Mouse (Mus musculus) heart, adult 9 months (tissue): ENCODE measurements around the gene Sema3b.
"Not testable (repeated sequence)": the region's sequence is repeated elsewhere in the genome, so short reads cannot be mapped to it uniquely, and the experiment has no call there.

Experiments
- DNase-seq, 2 experiments: peaks; one replicate each; pipeline ENCODE4 v3.0.0; 2022; ENCODE audit warnings: low spot score in 2 of 2

Sema3b gene

DNA sequence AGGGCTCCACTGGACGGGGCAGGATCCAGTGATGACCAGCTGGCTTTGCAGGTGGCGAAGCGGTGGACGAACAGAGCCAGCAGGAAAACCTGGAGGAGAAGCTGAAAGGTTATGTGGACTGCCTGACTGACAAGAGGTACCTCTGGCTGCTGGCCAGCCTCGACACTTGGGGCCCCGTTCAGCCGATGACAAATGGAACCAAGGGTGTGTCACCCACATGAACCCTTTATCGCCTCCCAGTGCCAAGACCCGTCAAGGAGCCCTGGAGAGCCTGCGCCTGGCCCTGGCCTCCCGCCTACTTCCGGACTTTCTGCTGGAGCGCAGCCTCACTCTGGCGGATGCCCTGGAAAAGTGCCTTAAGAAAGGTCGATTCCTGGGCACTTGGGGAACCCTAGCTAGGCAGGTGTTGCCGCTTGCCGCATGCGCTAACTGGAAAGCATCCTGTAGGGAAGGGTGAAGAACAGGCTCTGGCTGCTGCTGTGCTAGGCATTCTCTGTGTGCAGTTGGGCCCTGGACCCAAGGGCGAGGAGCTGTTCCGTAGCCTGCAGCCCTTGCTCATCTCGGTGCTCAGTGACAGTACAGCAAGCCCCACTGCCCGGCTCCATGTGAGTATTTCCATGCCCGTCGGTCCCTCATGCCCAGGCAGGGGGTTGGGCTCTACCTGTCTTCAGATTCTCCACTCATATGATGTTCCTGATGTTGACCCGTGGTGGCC, 18.8 kb downstream of the Sema3b start:
- peak; percentile 58 to 62 for DNase-seq

DNA sequence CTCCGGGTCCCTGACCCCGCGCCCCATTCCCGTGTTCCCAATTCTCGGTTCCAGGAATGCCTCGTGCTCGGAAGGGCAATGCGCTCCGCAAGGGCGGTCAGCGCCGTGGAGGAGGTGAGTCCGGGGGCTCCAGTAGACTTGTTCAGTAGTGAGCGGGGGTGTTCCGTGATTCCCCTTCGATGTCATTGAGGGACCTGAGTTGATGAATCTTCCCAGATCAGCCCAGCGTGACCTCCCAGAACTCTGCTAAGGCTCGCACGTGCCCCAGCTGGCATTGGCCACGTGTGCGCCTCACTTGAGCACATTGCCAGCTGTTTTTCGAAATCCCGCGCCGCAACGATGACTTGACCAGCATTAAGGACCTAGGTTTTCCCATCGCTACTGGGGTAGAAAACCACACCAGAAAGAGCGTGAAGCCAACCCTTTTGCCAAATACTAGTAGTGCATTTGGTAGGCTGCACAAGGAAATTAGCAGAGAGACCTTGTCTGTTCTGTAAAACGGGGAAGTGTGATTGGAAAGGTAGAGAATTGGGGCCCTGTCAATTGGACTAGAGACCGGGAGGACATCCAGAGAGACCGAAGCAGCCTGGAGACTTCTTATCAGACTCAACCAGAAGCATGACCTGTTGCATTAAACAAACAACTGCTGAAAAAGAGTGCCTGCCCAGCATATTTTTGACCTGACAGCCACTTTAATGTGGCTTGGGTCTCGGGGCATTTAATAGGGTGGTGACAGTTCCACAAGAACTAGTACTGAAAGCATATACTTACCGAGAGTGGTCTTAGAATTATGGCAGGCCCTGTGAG, 21.0 kb downstream of the Sema3b start:
- DNase-seq, result peak; percentile 55 to 64

DNA sequence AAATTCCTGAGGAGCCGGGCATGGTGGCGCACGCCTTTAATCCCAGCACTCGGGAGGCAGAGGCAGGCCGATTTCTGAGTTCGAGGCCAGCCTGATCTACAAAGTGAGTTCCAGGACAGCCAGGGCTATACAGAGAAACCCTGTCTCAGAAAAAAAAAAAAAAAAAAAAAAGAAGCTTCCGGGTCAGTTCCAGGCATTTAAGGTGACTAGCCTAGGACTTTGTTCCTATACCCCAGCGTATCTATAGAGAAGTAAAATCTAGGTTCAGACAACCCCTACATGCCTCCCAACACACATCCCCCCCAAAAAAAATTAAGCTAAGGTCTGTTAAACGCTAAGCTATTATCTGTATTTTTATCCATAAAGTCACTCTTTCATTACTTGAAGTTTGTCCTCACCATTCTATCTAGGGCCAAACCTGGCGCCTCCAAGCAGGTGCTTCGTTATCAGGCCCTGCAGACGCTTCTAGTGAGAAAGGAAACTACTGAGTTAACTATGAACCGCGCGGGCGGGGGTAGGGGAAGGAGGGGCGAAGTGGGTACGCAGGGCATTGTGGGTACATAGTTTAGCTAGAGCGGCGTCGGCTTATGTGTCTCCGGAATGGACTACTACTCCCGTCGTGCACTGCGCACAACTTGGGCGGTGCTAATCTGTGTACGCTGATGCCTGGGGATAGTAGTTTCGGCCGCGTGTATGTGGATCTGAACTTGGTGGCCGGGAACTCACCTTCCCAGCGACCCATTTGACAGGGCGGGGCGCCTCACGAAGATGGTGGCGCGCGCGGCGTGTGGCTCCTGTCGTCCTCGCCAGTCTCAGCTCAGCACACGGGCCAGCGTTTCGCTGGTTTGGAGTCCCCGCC, 21.8 kb downstream of the Sema3b start, which contains the start of gene Ifrd2:
TSS of gene Ifrd2 (plus strand) at position 669 of the 859 bp plus-strand sequence.
- peak; percentile 98 to 99 for DNase-seq

DNA sequence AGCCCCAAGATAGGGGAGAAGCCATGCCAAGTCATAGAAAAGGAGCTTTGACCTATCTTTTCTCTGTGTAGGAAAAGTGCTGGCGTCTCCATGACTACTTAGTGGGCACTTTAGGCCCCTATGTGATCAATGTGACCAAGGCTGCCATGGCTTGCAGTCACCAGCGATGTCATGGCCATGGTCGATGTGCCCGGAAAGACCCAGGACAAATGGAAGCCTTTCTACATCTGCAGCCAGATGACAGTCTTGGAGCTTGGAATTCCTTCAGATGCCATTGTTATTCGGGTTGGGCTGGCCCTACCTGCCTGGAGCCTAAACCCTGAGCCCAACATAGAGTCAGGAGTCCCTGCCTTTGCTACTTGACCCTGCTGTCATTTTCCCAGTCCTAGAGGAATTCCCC, 22.5 kb downstream of the Sema3b start:
- no peak for DNase-seq

DNA sequence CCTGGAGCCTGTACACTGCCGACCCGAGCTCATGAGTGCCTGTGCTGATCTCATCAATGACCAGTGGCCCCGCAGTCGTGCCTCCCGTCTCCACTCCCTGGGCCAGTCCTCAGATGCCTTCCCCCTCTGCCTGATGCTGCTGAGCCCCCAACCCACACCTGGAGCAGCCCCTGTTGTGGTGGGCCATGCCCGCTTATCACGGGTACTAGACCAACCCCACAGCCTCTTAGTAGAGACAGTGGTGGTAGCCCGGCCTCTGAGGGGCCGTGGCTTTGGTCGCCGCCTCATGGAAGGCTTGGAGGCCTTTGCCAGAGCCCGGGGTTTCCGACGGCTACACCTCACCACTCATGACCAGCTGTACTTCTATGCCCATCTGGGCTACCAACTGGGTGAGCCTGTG, 25.9 kb downstream of the Sema3b start:
- no peak for DNase-seq

DNA sequence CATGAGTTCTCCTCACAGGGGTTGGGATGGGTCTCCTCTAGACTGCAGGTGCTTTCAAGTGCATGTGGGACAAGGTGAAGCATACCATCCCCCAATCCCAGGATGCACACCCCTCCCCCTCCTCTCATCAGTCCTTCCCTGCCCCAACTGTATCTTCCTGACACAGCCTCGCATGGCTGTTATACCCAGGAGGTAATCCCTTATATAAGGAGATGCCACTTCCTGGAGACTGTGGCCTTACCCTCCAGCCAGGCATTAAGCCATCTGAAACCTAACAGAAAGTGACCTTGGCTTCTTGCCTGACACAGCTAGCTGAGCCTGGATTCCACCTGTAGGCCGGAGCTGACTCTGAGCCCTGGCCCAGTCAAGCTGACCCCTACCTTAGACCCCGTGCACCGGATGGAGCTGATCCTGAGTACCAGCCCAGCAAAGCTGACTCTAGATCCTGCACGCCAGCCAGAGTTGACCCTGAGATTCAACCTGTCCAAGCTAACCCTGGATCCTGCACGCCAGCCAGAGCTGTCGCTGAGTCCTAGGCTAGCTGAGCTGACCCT, 26.4 kb downstream of the Sema3b start:
- no peak for DNase-seq

DNA sequence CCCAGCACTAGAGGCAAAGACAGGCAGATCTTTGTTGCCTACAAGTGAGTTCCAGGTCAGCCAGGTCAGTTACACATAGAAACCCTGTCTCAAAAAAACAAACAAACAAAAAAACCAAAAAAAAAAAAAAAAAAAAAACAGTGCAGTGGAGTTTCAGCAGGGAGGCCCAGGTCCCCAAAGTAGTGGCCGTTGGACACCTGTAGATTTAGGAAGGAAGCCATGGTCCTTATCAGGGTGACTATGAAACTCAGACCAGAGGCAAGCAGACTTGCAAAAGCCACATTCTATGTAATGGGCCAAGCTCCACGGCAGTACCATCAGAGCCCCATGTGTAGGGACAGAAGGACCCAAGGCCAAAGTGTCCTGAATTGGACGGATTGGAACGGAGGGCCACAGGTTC, 27.4 kb downstream of the Sema3b start:
- no peak for DNase-seq

DNA sequence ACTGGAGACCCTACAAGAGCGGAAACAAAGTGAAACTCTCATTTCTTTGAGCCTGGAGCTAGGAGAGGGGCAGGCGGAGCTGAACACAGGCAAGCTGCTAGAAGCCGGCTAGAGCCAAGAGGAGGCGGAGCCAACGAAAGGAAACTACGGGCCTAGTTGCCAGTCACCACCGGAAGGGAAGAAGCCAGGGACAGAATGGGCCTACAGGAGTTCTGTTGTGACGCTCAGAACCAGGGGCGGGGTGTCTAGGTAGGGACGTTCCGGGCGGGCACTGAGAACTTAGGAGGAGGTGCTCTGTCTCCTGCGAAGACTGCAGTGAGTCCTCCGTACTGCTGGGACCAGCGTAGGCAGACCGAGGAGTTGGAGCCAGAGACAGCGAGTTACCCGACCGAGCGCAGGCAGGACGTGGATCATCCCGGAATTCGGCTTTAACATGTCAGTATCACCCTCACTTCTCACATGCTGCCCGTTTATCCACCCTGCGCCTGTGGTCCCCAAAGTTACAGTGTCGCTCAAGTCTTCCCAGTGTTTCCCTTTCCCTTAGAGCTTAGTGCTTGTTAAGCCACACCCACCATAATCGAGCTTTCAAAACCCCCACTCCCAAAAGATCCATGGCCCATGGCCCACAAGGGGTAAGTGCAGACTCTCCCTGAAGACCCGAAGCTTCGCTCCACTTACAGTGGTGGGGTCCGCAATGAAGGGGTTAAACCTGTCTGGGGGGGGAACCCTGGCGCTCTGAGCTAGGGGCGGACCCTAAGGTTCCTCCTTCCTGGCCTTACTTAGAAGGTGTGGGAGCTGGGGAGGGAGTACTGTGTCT, 28.3 kb downstream of the Sema3b start, which contains the start of gene Hyal3:
TSS of gene Hyal3 (plus strand) at position 318 of the 817 bp plus-strand sequence.
- peak; percentile 93 for DNase-seq

DNA sequence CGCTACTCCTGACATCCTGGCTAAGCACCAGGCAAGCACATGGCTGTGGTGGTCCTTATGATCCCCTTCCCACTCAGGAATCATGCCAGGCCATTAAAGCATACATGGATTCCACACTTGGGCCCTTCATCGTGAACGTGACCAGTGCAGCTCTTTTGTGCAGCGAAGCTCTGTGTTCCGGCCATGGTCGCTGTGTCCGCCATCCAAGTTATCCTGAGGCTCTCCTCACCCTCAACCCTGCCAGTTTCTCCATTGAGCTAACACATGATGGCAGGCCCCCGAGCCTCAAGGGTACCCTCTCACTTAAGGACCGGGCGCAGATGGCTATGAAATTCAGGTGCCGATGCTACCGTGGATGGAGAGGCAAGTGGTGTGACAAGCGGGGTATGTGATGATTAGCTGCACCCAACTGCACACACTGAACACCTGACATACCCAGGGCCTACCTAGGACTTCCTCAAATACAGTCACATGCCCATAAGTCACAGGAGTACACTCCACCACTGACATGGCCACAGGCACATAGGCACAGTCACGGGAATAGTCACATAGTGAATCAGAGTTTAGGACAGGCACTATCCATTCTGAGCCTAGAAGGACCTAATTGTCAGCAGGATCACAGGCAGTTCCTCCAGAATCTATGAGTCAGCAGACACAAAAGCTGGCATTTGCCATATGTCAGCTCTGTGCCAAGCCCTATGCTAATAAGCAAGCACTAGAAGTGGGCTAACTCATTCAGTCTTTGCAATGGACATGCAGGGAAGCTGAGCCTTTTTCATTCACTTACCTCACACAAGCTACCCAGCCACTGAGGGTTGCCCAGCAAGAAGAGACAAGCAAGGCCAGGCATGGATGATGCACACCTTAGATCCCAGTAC, 29.8 kb downstream of the Sema3b start:
- no peak for DNase-seq

DNA sequence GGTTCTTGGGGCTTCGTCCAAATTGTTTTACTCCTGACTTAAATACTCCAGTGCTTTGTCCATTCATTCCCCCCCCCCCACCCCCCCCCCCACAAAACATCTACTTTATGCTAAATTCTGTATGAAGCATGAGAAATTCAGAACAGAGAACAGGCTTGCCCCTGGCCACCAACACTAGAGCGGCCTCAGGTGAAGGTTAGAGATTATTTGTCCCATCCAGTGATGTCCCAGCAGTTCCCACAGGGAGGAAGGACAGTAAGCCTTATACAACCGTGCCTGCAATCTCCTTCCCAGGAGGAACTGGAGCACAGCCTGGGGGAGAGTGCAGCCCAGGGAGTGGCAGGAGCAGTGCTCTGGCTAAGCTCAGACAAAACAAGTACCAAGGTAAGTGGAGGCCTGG, 30.4 kb downstream of the Sema3b start, which contains the start of gene Naa80:
TSS of gene Naa80 (plus strand) at position 301 of the 400 bp plus-strand sequence.
- DNase-seq, result no peak

DNA sequence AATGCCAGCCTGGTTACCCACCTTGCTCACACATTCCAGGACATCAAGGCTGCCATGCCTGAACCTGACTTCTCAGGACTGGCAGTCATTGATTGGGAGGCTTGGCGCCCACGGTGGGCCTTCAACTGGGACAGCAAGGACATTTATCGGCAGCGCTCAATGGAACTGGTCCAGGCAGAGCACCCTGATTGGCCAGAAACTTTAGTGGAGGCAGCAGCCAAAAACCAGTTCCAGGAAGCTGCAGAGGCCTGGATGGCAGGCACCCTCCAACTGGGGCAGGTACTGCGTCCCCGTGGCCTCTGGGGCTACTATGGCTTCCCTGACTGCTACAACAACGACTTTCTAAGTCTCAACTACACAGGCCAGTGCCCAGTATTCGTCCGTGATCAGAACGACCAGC, 31.2 kb downstream of the Sema3b start:
- no peak for DNase-seq

DNA sequence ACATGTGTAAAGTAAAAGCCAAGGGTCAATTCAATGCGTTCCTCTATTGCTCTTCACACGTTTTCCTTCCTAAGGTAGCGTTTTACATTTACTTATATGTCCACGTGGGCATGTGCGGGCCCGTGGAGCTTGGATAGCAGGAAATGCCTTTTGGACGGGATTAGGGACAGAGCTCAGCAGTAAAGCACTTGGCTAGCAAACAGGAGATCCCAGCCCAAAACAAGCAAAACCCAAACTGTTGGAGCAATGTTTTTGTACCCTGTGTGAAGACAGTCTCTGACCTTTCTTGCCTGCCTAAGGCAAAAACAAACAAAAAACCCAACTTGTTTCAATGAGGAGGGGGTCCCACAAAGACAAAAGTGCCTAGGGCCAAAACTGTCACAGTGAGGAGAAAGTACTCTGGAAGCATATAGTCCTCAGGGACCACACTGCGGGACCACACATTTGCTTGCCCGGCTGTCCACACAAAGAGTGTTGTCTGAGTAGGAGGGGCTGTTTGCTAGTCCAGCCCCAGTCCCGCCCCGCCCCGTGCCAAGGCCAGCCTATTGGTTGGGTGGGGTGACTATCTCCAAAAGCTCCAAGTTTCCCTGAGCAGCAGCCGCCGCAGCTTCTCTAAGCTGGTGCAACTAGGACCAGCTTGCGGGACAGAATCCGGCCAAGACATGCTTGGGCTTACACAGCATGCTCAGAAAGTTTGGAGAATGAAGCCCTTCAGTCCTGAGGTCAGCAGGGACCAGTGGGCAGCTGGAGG, 32.5 kb downstream of the Sema3b start, which contains the start of gene Hyal1:
TSS of gene Hyal1 (plus strand) at position 571 of the 751 bp plus-strand sequence.
- peak; percentile 81 to 84 for DNase-seq

DNA sequence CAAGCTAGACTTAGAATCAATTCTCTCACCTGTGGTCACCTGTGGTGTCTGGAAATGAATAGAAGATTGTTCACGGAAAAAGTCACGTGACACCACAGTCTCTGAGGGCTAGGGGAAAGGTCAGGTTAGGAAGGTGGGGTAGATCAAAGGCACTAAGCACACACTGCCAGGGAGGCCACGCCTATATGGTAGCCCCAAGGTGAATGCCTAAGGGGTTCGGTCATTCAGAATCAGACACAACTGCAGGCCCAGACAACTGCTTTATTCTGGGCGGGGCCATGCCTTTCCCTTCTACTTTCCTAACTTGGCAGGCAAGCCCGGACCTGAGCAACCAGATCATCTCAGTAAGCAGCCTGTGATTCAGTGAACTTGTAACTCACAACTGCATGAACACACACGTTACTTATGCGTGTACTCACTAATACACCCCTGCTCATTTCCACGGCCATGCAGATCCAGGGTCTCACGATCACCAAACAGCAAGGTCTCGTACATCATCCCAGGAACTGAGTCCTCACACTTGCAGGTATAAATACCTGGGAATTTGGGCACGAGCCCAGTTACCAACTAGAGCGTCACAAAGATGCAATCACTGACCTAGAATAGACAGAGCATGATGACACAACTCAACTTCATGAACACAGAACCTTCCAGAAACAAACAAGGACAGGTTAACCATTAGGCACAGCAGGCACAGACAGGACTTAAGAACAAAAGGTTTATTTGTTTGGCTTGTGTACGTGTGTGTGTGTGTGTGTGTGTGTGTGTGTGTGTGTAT, 33.3 kb downstream of the Sema3b start:
- no peak for DNase-seq

DNA sequence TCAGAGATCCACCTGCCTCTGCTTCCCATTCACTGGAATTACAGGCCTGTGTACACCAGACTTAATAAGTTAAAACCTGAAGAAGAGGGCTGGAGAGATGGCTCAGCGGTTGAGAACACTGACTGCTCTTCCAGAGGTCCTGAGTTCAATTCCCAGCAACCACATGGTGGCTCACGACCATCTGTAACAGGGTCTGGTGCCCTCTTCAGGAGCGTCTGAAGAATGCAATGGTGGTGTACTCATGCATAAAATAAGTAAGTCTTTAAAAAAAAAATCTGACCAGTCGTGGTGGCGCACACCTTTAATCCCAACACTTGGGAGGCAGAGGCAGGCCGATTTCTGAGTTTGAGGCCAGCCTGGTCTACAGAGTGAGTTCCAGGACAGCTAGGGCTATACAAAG, 35.3 kb downstream of the Sema3b start:
- DNase-seq, result not testable (repeated sequence)

DNA sequence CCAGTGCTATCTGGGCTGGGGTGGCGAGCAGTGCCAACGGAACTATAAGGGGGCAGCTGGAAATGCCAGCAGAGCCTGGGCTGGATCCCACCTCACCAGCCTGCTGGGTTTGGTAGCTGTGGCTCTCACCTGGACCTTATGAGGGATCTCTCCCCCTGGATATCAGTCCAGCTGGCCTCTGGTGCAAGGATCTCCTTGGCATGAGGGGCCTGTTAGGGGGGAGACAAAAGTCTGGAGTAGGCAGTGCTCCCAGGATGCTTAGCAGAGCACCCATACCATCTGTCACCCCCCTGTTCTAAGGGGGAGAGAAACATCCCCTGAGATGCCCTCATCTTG, 36.7 kb downstream of the Sema3b start:
- no peak for DNase-seq

DNA sequence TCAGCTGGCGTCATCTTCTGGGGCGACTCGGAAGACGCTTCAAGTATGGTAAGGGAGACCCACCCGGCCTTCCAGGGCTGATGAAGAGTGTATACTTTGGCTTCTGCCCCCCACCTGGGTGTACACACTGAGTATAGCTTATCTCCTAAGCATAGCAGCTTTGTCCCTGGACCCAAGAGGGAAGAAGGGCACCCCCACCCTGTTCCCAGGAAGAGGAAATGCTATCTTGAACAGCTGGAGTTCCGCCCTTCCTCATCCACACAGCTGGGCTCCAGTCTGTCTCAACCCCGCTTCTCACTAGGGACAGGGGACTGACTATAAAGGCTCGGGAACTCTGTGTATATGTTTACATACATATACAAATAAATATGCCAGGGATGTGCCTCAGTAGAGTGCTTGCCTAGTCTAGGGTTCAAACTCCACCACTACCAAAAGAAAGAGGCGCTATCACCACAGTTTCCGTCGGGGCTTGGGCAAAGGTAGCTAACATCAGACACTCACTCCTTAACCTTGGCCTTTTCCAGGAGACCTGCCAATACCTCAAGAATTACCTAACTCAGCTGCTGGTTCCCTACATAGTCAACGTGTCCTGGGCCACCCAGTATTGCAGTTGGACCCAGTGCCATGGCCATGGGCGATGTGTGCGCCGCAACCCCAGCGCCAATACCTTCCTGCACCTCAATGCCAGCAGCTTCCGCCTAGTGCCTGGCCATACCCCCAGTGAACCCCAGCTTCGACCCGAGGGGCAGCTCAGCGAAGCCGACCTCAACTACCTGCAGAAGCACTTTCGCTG, 37.3 kb downstream of the Sema3b start:
- DNase-seq, result peak in 1 of 2 experiments; percentile 69

DNA sequence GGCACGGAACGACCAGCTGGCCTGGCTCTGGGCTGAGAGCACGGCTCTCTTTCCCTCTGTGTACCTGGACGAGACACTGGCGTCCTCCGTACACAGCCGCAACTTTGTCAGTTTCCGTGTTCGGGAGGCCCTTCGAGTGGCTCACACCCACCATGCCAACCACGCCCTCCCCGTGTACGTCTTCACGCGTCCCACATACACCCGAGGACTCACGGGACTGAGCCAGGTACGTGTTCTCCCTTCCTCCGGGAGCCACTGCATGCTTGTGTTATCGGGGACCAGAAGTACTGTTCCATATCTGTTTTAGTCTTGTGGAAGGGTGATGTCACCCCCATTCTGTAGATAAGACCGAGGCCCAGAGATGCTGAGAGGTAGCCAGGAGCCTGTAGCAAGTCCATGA, 38.2 kb downstream of the Sema3b start:
- no peak for DNase-seq
